Mouse (Mus musculus) forebrain, embryonic 12.5 days (tissue): Measurements from ENCODE around the gene Kif26b. TPM values are rescaled to one million over a fixed set of nuclear protein-coding genes. Genes with fewer than 3 reads are reported as not detected.

Experiments used
- ATAC-seq: fragments of 200-750 bp; cut with Nextera tagmentation; 2 replicates; pipeline ENCODE4 v1.8.0; 2017; ENCODE audit warnings: moderate TSS enrichment; ENCODE audit not compliant: low FRiP score
- H3K27ac ChIP-seq: fragments of 300-500 bp; sonication (generic); 2 replicates; pipeline ENCODE4 v1.5.1; 2016; ENCODE audit warnings: mild to moderate bottlenecking
- H3K27me3 ChIP-seq: fragments of 300-500 bp; sonication (generic); 2 replicates; pipeline ENCODE4 v1.6.1; 2016; ENCODE audit warnings: mild to moderate bottlenecking
- H3K36me3 ChIP-seq: fragments of 300-500 bp; sonication (generic); replicated peaks from 2 replicates; pipeline ENCODE4 v1.6.1; 2016; ENCODE audit warnings: mild to moderate bottlenecking
- H3K4me1 ChIP-seq: fragments of 300-500 bp; sonication (generic); 2 replicates; pipeline ENCODE4 v1.6.1; 2016
- H3K4me2 ChIP-seq: fragments of 300-500 bp; sonication (generic); 2 replicates; pipeline ENCODE4 v1.6.1; 2016; ENCODE audit warnings: mild to moderate bottlenecking, moderate library complexity
- H3K4me3 ChIP-seq: fragments of 300-500 bp; sonication (generic); replicated peaks from 2 replicates; pipeline ENCODE4 v1.5.1; 2016; ENCODE audit warnings: mild to moderate bottlenecking
- H3K9ac ChIP-seq: fragments of 300-500 bp; sonication (generic); 2 replicates; pipeline ENCODE4 v1.6.1; 2016; ENCODE audit warnings: mild to moderate bottlenecking
- H3K9me3 ChIP-seq: fragments of 300-500 bp; sonication (generic); 2 replicates; pipeline ENCODE4 v1.6.1; 2016
- WGBS: fragments of 180-500 bp; shearing (Covaris S2); methylation state at CpG from one replicate; pipeline ENCODE4 v1.1.7; 2016; 5-methylcytosine and 5-hydroxymethylcytosine counted together
- polyA plus RNA-seq: library from polyadenylated mRNA; unstranded; fragments of >200 nt; fragmentation: Nextera tagmentation; extraction: Ambion mirVana; gene quantifications from 2 replicates; pipeline ENCODE4 v1.2.1, GENCODE M21; 2016

Kif26b gene
- polyA plus RNA-seq, 1 experiment from 2014 or later: 7.0 TPM

DNA sequence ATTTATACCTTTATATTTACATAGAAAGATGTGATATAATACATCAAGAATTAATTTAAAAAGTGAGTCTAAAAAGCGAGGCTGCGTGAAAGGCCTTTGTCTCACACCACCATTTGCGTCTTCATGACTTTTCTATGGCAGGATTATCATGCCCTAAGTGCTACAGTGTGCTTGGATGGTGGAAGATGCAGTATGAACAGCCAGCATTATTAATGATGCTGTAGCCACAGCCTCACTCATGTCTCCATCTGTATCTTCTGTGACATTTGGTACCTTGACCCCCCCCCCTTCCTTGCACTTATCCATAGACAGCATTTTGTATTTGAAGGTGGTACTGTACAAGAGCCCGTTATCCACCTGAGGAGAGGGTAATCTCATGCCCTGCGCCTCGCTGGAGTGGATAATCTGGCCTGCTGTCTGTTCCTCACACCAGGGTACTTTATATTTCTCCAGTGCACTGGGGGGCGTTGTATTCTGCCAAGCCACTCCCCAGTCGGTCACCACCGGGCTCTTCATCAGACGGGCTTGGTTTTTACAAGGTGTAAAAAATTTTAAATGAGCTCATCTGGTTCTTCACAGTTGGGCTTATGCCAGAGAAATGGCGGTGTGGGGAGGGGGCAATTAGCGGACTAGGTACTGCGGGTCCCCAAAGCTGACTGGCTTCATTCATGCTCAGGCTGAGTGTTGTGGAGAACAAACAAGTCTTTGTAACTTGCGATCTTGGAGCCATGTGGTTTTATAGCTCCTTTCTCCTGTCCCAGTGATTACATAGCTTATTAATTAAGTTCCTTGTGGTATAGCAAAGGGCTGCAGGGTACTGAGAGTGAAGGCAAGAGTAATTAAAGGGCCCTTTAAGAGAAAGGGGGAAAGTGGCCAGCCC, 291.9 kb downstream of the Kif26b start:
- H3K27ac ChIP-seq: peak overlapping the region; percentile 82; the same call in 1 of the 2 replicates

DNA sequence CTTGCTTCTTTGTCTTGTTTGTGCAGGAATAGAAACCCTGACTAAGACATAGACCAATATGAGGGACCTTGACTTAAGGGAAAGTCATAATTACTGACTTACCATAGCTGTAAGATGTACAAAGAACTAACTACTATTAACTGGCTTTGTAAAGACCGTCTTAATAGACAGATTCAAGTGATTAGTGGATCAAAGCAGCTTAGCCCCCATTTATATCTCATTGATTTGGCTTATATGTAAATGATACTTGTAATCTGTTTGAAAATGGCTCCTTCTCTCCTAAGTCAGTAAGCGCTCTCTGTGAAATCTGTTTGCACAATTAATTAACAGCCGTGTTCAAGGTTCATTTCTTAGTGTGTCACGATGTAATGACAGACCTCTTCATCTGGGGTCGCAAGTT, 295.9 kb downstream of the Kif26b start:
- H3K9me3 ChIP-seq: no peaks in the 10 kb centered on the region
- H3K27me3 ChIP-seq: peaks cover 12% of the 10 kb centered on the region; the same call in 1 of the 2 replicates
- H3K36me3 ChIP-seq: no peaks in the 10 kb centered on the region
- H3K4me3 ChIP-seq: no peak overlapping the region
- no peak overlapping the region for H3K4me2 ChIP-seq
- H3K9ac ChIP-seq: no peak overlapping the region
- no peak overlapping the region for H3K27ac ChIP-seq
- 45% methylated on average over 5 of the region's 5 CpGs for WGBS
- no peak for ATAC-seq
- peaks cover 27% of the 10 kb centered on the region for H3K4me1 ChIP-seq

More for the DNA sequence above, 291.9 kb downstream of the Kif26b start:
- no peak overlapping the region for H3K4me3 ChIP-seq
- H3K4me2 ChIP-seq: peak overlapping the region; percentile 31; the same call in 1 of the 2 replicates
- no peaks in the 10 kb centered on the region for H3K9me3 ChIP-seq
- H3K4me1 ChIP-seq: peaks cover 26% of the 10 kb centered on the region
- H3K27me3 ChIP-seq: peaks cover 12% of the 10 kb centered on the region; the same call in 1 of the 2 replicates
- peak; percentile 94 for ATAC-seq
- 44% methylated on average over 14 of the region's 14 CpGs for WGBS
- no peaks in the 10 kb centered on the region for H3K36me3 ChIP-seq
- no peak overlapping the region for H3K9ac ChIP-seq

DNA sequence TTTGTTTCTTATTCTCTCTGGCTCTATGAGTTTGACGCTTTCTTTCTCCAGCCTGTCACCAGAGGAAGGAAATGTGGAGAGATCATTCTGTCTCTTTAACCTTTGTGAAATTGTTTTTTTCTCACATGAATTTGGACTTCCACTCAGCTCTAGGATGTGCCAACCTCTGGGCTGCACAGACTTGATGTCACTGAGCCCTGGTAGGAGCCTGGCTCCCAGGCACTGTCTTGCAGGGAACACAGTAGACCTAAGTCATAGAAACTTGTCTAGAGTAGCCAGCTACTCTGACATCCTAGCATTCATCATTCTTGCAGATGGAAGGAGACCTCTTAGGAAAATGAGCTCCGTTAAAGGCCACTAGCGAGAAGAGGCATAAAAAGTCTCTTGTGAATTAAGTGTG, 298.3 kb downstream of the Kif26b start:
- H3K27me3 ChIP-seq: peaks cover 12% of the 10 kb centered on the region; the same call in 1 of the 2 replicates
- H3K4me1 ChIP-seq: peaks cover 11% of the 10 kb centered on the region; the same call in 1 of the 2 replicates
- no peak overlapping the region for H3K4me3 ChIP-seq
- no peak overlapping the region for H3K4me2 ChIP-seq
- no peak overlapping the region for H3K9ac ChIP-seq
- no peaks in the 10 kb centered on the region for H3K36me3 ChIP-seq
- no peak for ATAC-seq
- 83% methylated on average over 3 of the region's 3 CpGs for WGBS
- no peaks in the 10 kb centered on the region for H3K9me3 ChIP-seq
- H3K27ac ChIP-seq: no peak overlapping the region

DNA sequence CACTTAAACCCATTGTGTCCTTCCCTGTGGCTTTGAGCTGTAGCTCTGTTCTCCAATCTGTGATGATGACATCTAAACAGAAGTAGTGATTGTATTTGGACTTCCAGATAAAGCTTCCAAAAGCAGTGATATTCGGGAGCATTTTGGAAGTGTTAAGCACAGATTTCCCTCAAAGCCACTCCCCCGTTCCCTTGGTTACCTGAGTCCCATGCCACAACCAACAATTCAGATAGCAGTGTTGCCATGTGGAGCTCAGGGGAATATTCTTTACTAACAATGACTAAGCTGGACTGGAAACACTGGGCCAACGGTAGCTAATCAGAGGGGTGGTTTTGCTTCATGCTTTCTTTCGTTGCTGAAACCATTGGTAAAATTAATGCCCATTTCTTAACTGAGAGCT, 300.5 kb downstream of the Kif26b start:
- Histone ChIP-seq H3K4me2 (no peak overlapping the region), H3K27me3 (no peaks in the 10 kb centered on the region), H3K4me1 (peaks cover 11% of the 10 kb centered on the region; the same call in 1 of the 2 replicates), H3K9ac (no peak overlapping the region), H3K36me3 (no peaks in the 10 kb centered on the region), H3K4me3 (no peak overlapping the region), H3K27ac (no peak overlapping the region), H3K9me3 (no peaks in the 10 kb centered on the region)
- no peak for ATAC-seq
- 76% methylated on average over 4 of the region's 4 CpGs for WGBS

DNA sequence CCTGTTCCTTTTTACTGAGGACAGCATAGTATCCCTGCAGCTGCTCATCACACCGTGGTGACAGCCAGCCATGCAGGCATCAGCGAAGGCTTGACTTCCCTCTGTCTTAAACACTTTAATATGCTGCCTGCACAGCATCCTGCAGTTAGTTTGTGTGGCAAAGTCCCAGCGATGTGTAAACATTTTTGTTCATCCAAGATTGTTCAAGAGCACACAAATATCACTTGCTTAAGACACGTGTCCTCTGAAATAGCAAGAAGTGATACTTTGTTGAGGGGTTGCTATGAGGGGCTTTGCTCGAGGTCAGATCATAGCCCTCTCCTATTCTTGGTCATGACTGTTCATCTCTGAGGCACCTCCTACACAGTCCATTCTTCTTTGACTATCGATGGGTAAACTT, 303.6 kb downstream of the Kif26b start:
- Histone ChIP-seq H3K27me3 (no peaks in the 10 kb centered on the region), H3K9ac (no peak overlapping the region), H3K4me3 (no peak overlapping the region), H3K27ac (no peak overlapping the region), H3K4me1 (no peaks in the 10 kb centered on the region), H3K4me2 (no peak overlapping the region), H3K9me3 (no peaks in the 10 kb centered on the region), H3K36me3 (no peaks in the 10 kb centered on the region)
- 77% methylated on average over 6 of the region's 6 CpGs for WGBS
- no peak for ATAC-seq

DNA sequence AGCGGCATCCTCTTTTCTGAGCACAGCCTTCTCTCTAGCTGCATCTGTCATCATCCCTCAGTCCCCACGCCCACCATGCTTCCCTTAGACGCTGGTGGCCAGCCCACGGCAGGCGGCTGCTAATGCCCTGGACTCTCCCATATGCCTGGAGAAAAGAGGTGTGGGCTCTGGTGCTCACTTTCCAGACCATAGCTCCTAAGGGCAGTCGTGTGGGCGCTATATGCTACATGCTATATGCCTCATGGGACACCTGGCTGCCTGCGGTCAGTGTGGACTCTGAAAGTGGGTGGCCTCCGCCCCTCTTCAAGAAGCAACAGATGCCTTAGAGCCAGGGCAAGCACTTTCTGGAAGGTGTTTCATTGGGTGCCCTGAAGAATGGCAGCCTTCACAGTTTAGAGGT, 306.9 kb downstream of the Kif26b start:
- H3K27me3 ChIP-seq: no peaks in the 10 kb centered on the region
- H3K4me2 ChIP-seq: no peak overlapping the region
- H3K27ac ChIP-seq: 0 out of 2 replicates have a peak overlapping the region, but pooled peaks have one; percentile 20
- no peak for ATAC-seq
- H3K9me3 ChIP-seq: no peaks in the 10 kb centered on the region
- no peaks in the 10 kb centered on the region for H3K36me3 ChIP-seq
- peaks cover 3% of the 10 kb centered on the region; the same call in 1 of the 2 replicates for H3K4me1 ChIP-seq
- 83% methylated on average over 9 of the region's 9 CpGs for WGBS
- no peak overlapping the region for H3K4me3 ChIP-seq
- no peak overlapping the region for H3K9ac ChIP-seq

DNA sequence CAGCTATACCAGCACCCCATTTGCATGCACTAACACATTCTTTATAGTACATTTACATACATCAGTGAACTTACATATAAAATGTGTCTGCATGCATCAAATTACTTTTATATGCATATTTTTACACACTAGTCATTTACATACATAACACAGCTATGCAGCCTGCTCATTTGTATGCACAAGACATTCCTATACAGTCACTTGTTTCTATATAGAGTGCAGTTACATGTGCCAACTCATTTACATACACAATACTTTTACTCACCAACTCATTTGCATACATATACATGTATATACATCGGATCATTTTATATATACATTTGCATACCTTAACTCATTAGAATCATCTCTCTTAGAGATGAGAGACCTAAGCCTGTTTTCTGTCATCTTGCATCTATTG, 308.1 kb downstream of the Kif26b start:
- no peak overlapping the region for H3K4me2 ChIP-seq
- 78% methylated on average over 1 of the region's 1 CpGs for WGBS
- H3K9me3 ChIP-seq: no peaks in the 10 kb centered on the region
- H3K27ac ChIP-seq: no peak overlapping the region
- no peaks in the 10 kb centered on the region for H3K36me3 ChIP-seq
- ATAC-seq: 0 out of 2 replicates have a peak, but pooled peaks have one; percentile 50
- no peaks in the 10 kb centered on the region for H3K27me3 ChIP-seq
- H3K9ac ChIP-seq: no peak overlapping the region
- H3K4me3 ChIP-seq: no peak overlapping the region
- H3K4me1 ChIP-seq: peaks cover 3% of the 10 kb centered on the region; the same call in 1 of the 2 replicates

DNA sequence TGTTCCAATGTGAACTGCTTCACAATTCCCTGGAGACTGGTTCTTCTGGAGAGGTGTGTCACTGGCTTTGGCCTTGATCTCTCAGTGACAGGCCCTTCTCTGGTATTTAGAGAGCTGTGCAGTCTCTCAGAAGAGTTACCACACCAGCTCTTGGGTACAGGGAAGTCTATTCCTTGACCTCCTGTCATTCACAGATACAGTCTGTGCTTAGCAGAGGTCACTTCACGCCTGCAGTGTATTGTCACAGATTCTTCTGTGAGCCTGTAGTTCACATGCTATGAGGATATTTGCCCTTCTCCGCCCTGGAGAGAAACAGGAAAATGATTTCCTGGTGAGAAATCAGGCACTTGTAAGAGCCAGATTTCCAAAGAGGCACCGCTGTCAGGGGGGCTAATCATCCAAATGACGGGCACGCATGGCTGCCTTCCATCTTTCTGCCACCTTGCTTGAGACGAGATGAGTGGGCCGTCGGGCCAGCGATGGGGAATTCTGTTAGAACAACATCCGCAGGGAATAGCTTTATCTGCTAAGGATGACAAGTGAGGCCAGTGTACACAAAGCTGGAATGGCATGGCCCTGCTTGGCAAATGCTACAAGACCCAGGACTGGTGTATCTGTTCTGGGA, 309.9 kb downstream of the Kif26b start:
- no peak overlapping the region for H3K9ac ChIP-seq
- no peak overlapping the region for H3K4me2 ChIP-seq
- WGBS: 74% methylated on average over 10 of the region's 10 CpGs
- no peaks in the 10 kb centered on the region for H3K27me3 ChIP-seq
- no peaks in the 10 kb centered on the region for H3K36me3 ChIP-seq
- no peak for ATAC-seq
- peaks cover 3% of the 10 kb centered on the region; the same call in 1 of the 2 replicates for H3K4me1 ChIP-seq
- no peaks in the 10 kb centered on the region for H3K9me3 ChIP-seq
- H3K27ac ChIP-seq: no peak overlapping the region
- no peak overlapping the region for H3K4me3 ChIP-seq

DNA sequence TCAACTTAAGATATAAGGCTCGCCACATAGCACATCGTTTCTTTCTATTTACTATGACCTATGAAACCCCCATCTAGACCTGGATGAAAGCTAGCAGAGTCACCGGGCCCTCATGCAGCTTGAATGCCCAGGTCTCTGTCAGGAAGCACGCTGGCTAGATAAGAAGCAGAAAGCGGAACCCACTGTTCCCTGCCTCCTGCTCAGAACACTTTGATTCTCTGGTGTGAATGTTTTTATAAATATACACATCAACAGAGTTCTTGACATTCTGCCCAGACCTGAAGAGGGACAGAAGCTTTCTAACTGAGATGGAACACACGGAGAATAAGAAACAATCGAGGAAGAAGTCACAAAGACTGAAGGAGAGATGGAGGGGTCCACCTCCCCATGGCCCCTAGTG, 311.4 kb downstream of the Kif26b start:
- WGBS: 88% methylated on average over 7 of the region's 7 CpGs
- ATAC-seq: no peak
- H3K4me1 ChIP-seq: peaks cover 3% of the 10 kb centered on the region; the same call in 1 of the 2 replicates
- H3K4me3 ChIP-seq: no peak overlapping the region
- H3K9me3 ChIP-seq: no peaks in the 10 kb centered on the region
- no peaks in the 10 kb centered on the region for H3K27me3 ChIP-seq
- no peaks in the 10 kb centered on the region for H3K36me3 ChIP-seq
- H3K4me2 ChIP-seq: no peak overlapping the region
- H3K27ac ChIP-seq: no peak overlapping the region
- H3K9ac ChIP-seq: no peak overlapping the region

DNA sequence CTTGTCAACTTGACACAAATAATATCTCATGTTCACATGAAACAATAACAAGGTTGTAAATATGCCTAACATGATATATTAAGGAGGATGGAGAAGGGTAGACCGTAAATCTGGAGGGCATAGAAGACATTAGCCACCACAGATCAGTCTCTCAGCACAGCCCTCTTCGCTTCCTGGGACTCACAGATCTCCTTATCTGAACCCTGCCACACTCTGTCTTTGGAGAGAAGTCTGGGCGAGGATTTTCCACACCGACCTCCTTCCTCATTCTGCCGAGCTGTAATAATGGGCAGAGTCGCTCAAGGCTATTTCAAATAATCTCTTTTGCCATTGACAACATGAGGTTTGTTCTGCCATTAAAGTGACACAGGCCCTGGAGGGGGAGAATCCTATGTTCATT, 315.9 kb downstream of the Kif26b start:
- no peak overlapping the region for H3K27ac ChIP-seq
- 89% methylated on average over 6 of the region's 6 CpGs for WGBS
- no peak overlapping the region for H3K4me2 ChIP-seq

DNA sequence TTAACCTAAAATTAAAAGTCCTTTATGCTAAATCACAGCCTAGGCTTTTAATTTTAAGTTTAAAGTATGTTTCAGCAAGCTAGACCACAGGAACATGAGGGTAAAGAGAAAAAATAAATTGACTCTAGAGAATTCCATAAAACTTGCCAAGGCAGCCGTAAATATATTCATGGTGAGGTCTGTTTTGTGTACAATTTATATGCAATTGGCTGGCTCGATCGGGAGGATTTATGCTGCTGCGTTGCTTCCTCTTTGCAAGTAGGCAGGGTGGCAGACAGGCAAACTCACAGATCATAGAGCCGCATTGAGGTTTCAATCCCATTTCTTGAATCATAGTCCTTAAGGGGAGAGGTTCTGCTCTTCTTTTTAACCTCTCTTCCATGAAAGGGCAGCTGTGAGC, 318.6 kb downstream of the Kif26b start:
- Histone ChIP-seq H3K4me3 (no peak overlapping the region), H3K27ac (no peak overlapping the region), H3K27me3 (no peaks in the 10 kb centered on the region), H3K4me1 (peaks cover 6% of the 10 kb centered on the region; the same call in 1 of the 2 replicates), H3K9me3 (no peaks in the 10 kb centered on the region), H3K36me3 (no peaks in the 10 kb centered on the region), H3K9ac (no peak overlapping the region), H3K4me2 (no peak overlapping the region)
- 89% methylated on average over 5 of the region's 5 CpGs for WGBS
- ATAC-seq: no peak

More for the DNA sequence above, 315.9 kb downstream of the Kif26b start:
- Histone ChIP-seq H3K4me1 (no peaks in the 10 kb centered on the region), H3K27me3 (no peaks in the 10 kb centered on the region), H3K36me3 (no peaks in the 10 kb centered on the region), H3K9me3 (no peaks in the 10 kb centered on the region), H3K4me3 (no peak overlapping the region), H3K9ac (no peak overlapping the region)
- no peak for ATAC-seq

DNA sequence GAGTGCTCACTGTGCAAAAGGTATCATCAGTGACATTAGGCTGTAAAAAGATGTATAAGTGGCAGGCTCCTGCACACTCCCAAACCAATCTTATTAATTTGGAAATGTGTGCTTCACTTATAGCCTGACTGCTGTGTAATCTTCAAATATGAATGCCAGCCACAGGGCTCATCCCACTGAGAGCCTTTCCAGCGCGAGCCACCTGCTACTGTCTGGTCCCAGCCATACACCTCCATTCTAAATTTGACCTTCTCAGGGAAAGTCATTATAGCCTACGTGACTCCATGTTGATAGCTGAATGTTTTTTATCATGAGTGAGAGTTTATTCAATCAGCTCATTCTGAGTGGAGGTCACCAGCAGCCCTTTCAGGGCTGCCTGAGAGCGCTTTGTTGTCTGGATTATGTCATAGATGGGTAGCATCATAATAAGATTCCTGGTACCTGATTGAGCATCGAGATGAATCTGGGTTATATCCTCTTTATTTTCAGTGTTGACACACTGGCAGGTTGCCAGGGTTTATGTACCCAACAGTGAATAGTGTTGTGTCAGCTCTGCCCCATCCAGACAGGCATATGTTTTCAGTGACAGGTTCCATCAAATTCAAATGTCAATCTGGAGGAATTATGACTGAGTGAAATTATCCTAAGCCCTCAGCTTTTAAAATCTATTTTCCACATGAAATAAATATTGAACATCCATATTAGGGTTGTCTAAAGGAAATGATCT, 319.6 kb downstream of the Kif26b start:
- ATAC-seq: peak; percentile 49; the same call in 1 of the 2 replicates
- H3K36me3 ChIP-seq: no peaks in the 10 kb centered on the region

More for the DNA sequence above, 319.6 kb downstream of the Kif26b start:
- Histone ChIP-seq H3K4me3 (no peak overlapping the region), H3K9ac (no peak overlapping the region), H3K4me2 (no peak overlapping the region), H3K9me3 (no peaks in the 10 kb centered on the region), H3K27me3 (no peaks in the 10 kb centered on the region), H3K4me1 (peaks cover 6% of the 10 kb centered on the region; the same call in 1 of the 2 replicates), H3K27ac (no peak overlapping the region)
- 82% methylated on average over 5 of the region's 5 CpGs for WGBS
